Mouse (Mus musculus) forebrain, embryonic 16.5 days (tissue): ENCODE results near the gene Lrp4. TPM values are rescaled to one million over a fixed set of nuclear protein-coding genes. Genes with fewer than 3 reads are reported as not detected.

Experiments used
- polyA plus RNA-seq: library from polyadenylated mRNA; unstranded; fragments of >200 nt; fragmentation: Nextera tagmentation; extraction: Ambion mirVana; gene quantifications from 2 replicates; pipeline ENCODE4 v1.2.1, GENCODE M21; 2015

Lrp4 gene
- polyA plus RNA-seq, 1 experiment from 2014 or later: 4.5 TPM

Other genes with a start within 250 kb of the Lrp4 start
- 16.6 and 17.0 TPM in 2 replicates for gene Ddb2, start 220.5 kb upstream of the Lrp4 start, polyA plus RNA-seq
- gene Pacsin3, start 201.6 kb upstream of the Lrp4 start, polyA plus RNA-seq: 19.2 and 20.4 TPM in 2 replicates
- gene Arfgap2, start 192.5 kb upstream of the Lrp4 start, polyA plus RNA-seq: 77.5 and 77.7 TPM in 2 replicates
- 163 and 187 TPM in 2 replicates for gene 1110051M20Rik, start 12.8 kb upstream of the Lrp4 start, polyA plus RNA-seq
- gene Ckap5, start 69.3 kb downstream of the Lrp4 start, polyA plus RNA-seq: 133 and 141 TPM in 2 replicates
- 0.16 TPM in 1 of 2 replicates, not detected in the other for gene F2, start 178.9 kb downstream of the Lrp4 start, polyA plus RNA-seq
- gene Zfp408, start 192.3 kb downstream of the Lrp4 start, polyA plus RNA-seq: 10.8 and 16.2 TPM in 2 replicates
- 99.2 and 99.4 TPM in 2 replicates for gene Arhgap1, start 192.3 kb downstream of the Lrp4 start, polyA plus RNA-seq